Mouse (Mus musculus) stomach, embryonic 14.5 days (tissue): ENCODE measurements around the gene Gm28998. TPM values are rescaled to one million over a fixed set of nuclear protein-coding genes. Genes with fewer than 3 reads are reported as not detected.
"Not testable (repeated sequence)": the region's sequence is repeated elsewhere in the genome, so short reads cannot be mapped to it uniquely, and the experiment has no call there.

Experiments used
- ATAC-seq: fragments of 200-750 bp; cut with Nextera tagmentation; 2 replicates; pipeline ENCODE4 v1.8.0; 2017; ENCODE audit warnings: low read depth, moderate TSS enrichment; ENCODE audit not compliant: insufficient number of reproducible peaks, insufficient read depth, low FRiP score
- H3K27ac ChIP-seq: fragments of 300-500 bp; sonication (generic); 2 replicates; pipeline ENCODE4 v1.5.1; 2014; ENCODE audit warnings: mild to moderate bottlenecking, low read length, moderate library complexity, mixed read lengths
- H3K27me3 ChIP-seq: fragments of 300-500 bp; sonication (generic); 2 replicates; pipeline ENCODE4 v1.6.1; 2014; ENCODE audit warnings: low read length, control low read depth, mixed read lengths; ENCODE audit not compliant: control insufficient read depth, insufficient read depth
- H3K36me3 ChIP-seq: fragments of 300-500 bp; sonication (generic); 2 replicates; pipeline ENCODE4 v1.6.1; 2014; ENCODE audit warnings: mild to moderate bottlenecking, control low read depth, low read length, moderate library complexity, mixed read lengths; ENCODE audit not compliant: control insufficient read depth, insufficient read depth
- H3K4me1 ChIP-seq: fragments of 300-500 bp; sonication (generic); 2 replicates; pipeline ENCODE4 v1.6.1; 2014; ENCODE audit warnings: low read length, control low read depth, mixed read lengths; ENCODE audit not compliant: control insufficient read depth, insufficient read depth
- H3K4me2 ChIP-seq: fragments of 300-500 bp; sonication (generic); replicated peaks from 2 replicates; pipeline ENCODE4 v1.6.1; 2014; ENCODE audit warnings: low read depth, low read length, control low read depth
- H3K4me3 ChIP-seq: fragments of 300-500 bp; sonication (generic); 2 replicates; pipeline ENCODE4 v1.5.1; 2014; ENCODE audit warnings: low read depth, low read length, control low read depth
- H3K9ac ChIP-seq: fragments of 300-500 bp; sonication (generic); replicated peaks from 2 replicates; pipeline ENCODE4 v1.6.1; 2014; ENCODE audit warnings: low read depth, mild to moderate bottlenecking, control low read depth, low read length, moderate library complexity, mixed read lengths
- H3K9me3 ChIP-seq: fragments of 300-500 bp; sonication (generic); 2 replicates; pipeline ENCODE4 v1.6.1; 2016; ENCODE audit warnings: low read depth, low read length, control low read depth; ENCODE audit not compliant: control insufficient read depth
- WGBS: fragments of 180-500 bp; shearing (Covaris S2); extraction: QIAGEN DNeasy Blood & Tissue Kit; methylation state at CpG from one replicate; pipeline ENCODE4 v1.1.7; 2014; 5-methylcytosine and 5-hydroxymethylcytosine counted together
- polyA plus RNA-seq: library from polyadenylated mRNA; unstranded; fragments of >200 nt; fragmentation: Nextera tagmentation; extraction: Ambion mirVana; gene quantifications from 2 replicates; pipeline ENCODE4 v1.2.1, GENCODE M21; 2014

Gene Gm28998
- not detected in 2 replicates for polyA plus RNA-seq

- WGBS: no CpG with 5 or more reads among the region's 8 CpGs
- not testable (repeated sequence) for H3K4me2 ChIP-seq, H3K9me3 ChIP-seq
Measured at GRCm38 (mm10) chrY:7253487-7253886, at the start of gene Gm28998. TSS of gene Gm28998 (plus strand) at chrY:7253787.

More at GRCm38 (mm10) chrY:7253487-7253886, at the start of gene Gm28998:
- not testable (repeated sequence) for H3K27me3 ChIP-seq, H3K4me1 ChIP-seq, H3K27ac ChIP-seq, ATAC-seq, H3K4me3 ChIP-seq, H3K36me3 ChIP-seq, H3K9ac ChIP-seq

Other genes starting within 250 kb of the Gm28998 start
- not detected in 2 replicates for gene Gm21244, start 84.5 kb upstream of the Gm28998 start, polyA plus RNA-seq
- not detected in 2 replicates for gene Gm21788, start 151.2 kb downstream of the Gm28998 start, polyA plus RNA-seq